Mouse (Mus musculus): ENCODE measurements at regions not wholly inside any gene's neighbourhood (a gene's known extent, or its start where the extent isn't known, plus 50 kb on each side); places are given as distances from the start of the nearest gene placed in this dataset.

- TF ChIP-seq CTCF (IDR thresholded peaks at IDR 0.05), result no peak
- Histone ChIP-seq H3K9me3 (ENCODE audit: low read length) (no peaks in the 10 kb centered on the region), H3K4me3 (ENCODE audit: low read depth, low read length) (no peak overlapping the region), H3K4me2 (ENCODE audit: low read depth, low read length, poor library complexity, severe bottlenecking) (no peak overlapping the region), H3K27me3 (ENCODE audit: insufficient read depth, low read length) (no peaks in the 10 kb centered on the region), H3K9ac (replicated peaks; ENCODE audit: low read length, poor library complexity, severe bottlenecking) (no peak overlapping the region), H3K36me3 (ENCODE audit: insufficient read depth, low read length) (no peaks in the 10 kb centered on the region), H3K4me1 (ENCODE audit: insufficient read depth, low read length) (no peaks in the 10 kb centered on the region), H3K27ac (ENCODE audit: low read depth, low read length) (no peak overlapping the region)
- ATAC-seq (ENCODE audit: low FRiP score) (no peak), DNase-seq (ENCODE audit: low spot score) (no peak)
- WGBS, result 97% methylated on average over 4 of the region's 4 CpGs
Observed at GRCm38 (mm10) chr12:26059090-26059489, 356.0 kb downstream of the Rnf144a start.

GRCm38 (mm10) chr12:26057491-26058054 is 357.5 kb downstream of the Rnf144a start:
- H3K9me3 ChIP-seq (ENCODE audit: low read length), result no peaks in the 10 kb centered on the region
- no peak overlapping the region for H3K27ac ChIP-seq (ENCODE audit: low read depth, low read length)
- no peaks in the 10 kb centered on the region for H3K36me3 ChIP-seq (ENCODE audit: insufficient read depth, low read length)
- H3K9ac ChIP-seq (replicated peaks; ENCODE audit: low read length, poor library complexity, severe bottlenecking), result no peak overlapping the region
- no peak for TF ChIP-seq CTCF (IDR thresholded peaks at IDR 0.05)
- DNase-seq (ENCODE audit: low spot score), result no peak
- H3K4me3 ChIP-seq (ENCODE audit: low read depth, low read length), result no peak overlapping the region
- no peaks in the 10 kb centered on the region for H3K27me3 ChIP-seq (ENCODE audit: insufficient read depth, low read length)
- 82% methylated on average over 9 of the region's 9 CpGs for WGBS
- no peaks in the 10 kb centered on the region for H3K4me1 ChIP-seq (ENCODE audit: insufficient read depth, low read length)
- no peak overlapping the region for H3K4me2 ChIP-seq (ENCODE audit: low read depth, low read length, poor library complexity, severe bottlenecking)
- no peak for ATAC-seq (ENCODE audit: low FRiP score)

- TF ChIP-seq CTCF (IDR thresholded peaks at IDR 0.05), result no peak
- ATAC-seq (ENCODE audit: low FRiP score) (no peak), DNase-seq (ENCODE audit: low spot score) (no peak)
- H3K4me1 ChIP-seq (ENCODE audit: insufficient read depth, low read length), result no peaks in the 10 kb centered on the region
- no peak overlapping the region for H3K9ac ChIP-seq (replicated peaks; ENCODE audit: low read length, poor library complexity, severe bottlenecking)
- 78% methylated on average over 6 of the region's 6 CpGs for WGBS
- no peaks in the 10 kb centered on the region for H3K27me3 ChIP-seq (ENCODE audit: insufficient read depth, low read length)
- no peaks in the 10 kb centered on the region for H3K9me3 ChIP-seq (ENCODE audit: low read length)
- no peak overlapping the region for H3K4me3 ChIP-seq (ENCODE audit: low read depth, low read length)
- no peak overlapping the region for H3K27ac ChIP-seq (ENCODE audit: low read depth, low read length)
- H3K36me3 ChIP-seq (ENCODE audit: insufficient read depth, low read length), result no peaks in the 10 kb centered on the region
- H3K4me2 ChIP-seq (ENCODE audit: low read depth, low read length, poor library complexity, severe bottlenecking), result no peak overlapping the region
Observed at GRCm38 (mm10) chr12:26046991-26047390, 368.1 kb downstream of the Rnf144a start.

GRCm38 (mm10) chr12:26045321-26045720 is 369.7 kb downstream of the Rnf144a start:
- no peak overlapping the region for H3K27ac ChIP-seq (ENCODE audit: low read depth, low read length)
- 90% methylated on average over 1 of the region's 1 CpGs for WGBS
- no peaks in the 10 kb centered on the region for H3K36me3 ChIP-seq (ENCODE audit: insufficient read depth, low read length)
- no peaks in the 10 kb centered on the region for H3K27me3 ChIP-seq (ENCODE audit: insufficient read depth, low read length)
- ATAC-seq (ENCODE audit: low FRiP score), result no peak
- H3K9me3 ChIP-seq (ENCODE audit: low read length), result no peaks in the 10 kb centered on the region
- H3K4me1 ChIP-seq (ENCODE audit: insufficient read depth, low read length), result no peaks in the 10 kb centered on the region
- no peak for TF ChIP-seq CTCF (IDR thresholded peaks at IDR 0.05)
- no peak overlapping the region for H3K4me3 ChIP-seq (ENCODE audit: low read depth, low read length)
- no peak overlapping the region for H3K4me2 ChIP-seq (ENCODE audit: low read depth, low read length, poor library complexity, severe bottlenecking)
- DNase-seq (ENCODE audit: low spot score), result no peak
- no peak overlapping the region for H3K9ac ChIP-seq (replicated peaks; ENCODE audit: low read length, poor library complexity, severe bottlenecking)

- no peaks in the 10 kb centered on the region for H3K27me3 ChIP-seq (ENCODE audit: insufficient read depth, low read length)
- DNase-seq (ENCODE audit: low spot score) (no peak), ATAC-seq (ENCODE audit: low FRiP score) (no peak)
- no peak overlapping the region for H3K4me3 ChIP-seq (ENCODE audit: low read depth, low read length)
- no peaks in the 10 kb centered on the region for H3K36me3 ChIP-seq (ENCODE audit: insufficient read depth, low read length)
- no peaks in the 10 kb centered on the region for H3K9me3 ChIP-seq (ENCODE audit: low read length)
- no peak overlapping the region for H3K9ac ChIP-seq (replicated peaks; ENCODE audit: low read length, poor library complexity, severe bottlenecking)
- H3K27ac ChIP-seq (ENCODE audit: low read depth, low read length), result no peak overlapping the region
- TF ChIP-seq CTCF (IDR thresholded peaks at IDR 0.05), result no peak
- WGBS, result 90% methylated on average over 5 of the region's 5 CpGs
- no peaks in the 10 kb centered on the region for H3K4me1 ChIP-seq (ENCODE audit: insufficient read depth, low read length)
- H3K4me2 ChIP-seq (ENCODE audit: low read depth, low read length, poor library complexity, severe bottlenecking), result no peak overlapping the region
Observed at GRCm38 (mm10) chr12:26012951-26013350, 402.1 kb downstream of the Rnf144a start.

- no peaks in the 10 kb centered on the region for H3K27me3 ChIP-seq (ENCODE audit: insufficient read depth, low read length)
- no peaks in the 10 kb centered on the region for H3K36me3 ChIP-seq (ENCODE audit: insufficient read depth, low read length)
- H3K4me2 ChIP-seq (ENCODE audit: low read depth, low read length, poor library complexity, severe bottlenecking), result no peak overlapping the region
- ATAC-seq (ENCODE audit: low FRiP score) (no peak), DNase-seq (ENCODE audit: low spot score) (no peak)
- no peaks in the 10 kb centered on the region for H3K9me3 ChIP-seq (ENCODE audit: low read length)
- no peak overlapping the region for H3K4me3 ChIP-seq (ENCODE audit: low read depth, low read length)
- WGBS, result 88% methylated on average over 4 of the region's 4 CpGs
- no peak for TF ChIP-seq CTCF (IDR thresholded peaks at IDR 0.05)
- H3K4me1 ChIP-seq (ENCODE audit: insufficient read depth, low read length), result no peaks in the 10 kb centered on the region
- H3K9ac ChIP-seq (replicated peaks; ENCODE audit: low read length, poor library complexity, severe bottlenecking), result no peak overlapping the region
- no peak overlapping the region for H3K27ac ChIP-seq (ENCODE audit: low read depth, low read length)
Observed at GRCm38 (mm10) chr12:25994063-25994462, 421.0 kb downstream of the Rnf144a start.

Measured in midbrain, postnatal 0 days (tissue).